Mouse (Mus musculus) E14TG2a.4 (cell line): Measurements from ENCODE around the gene Emd.
A peak's percentile ranks its signal among the peaks of the same experiment; 100 is the strongest.

Experiments
- H3K27me3 ChIP-seq: 2 replicates; pipeline ENCODE4 v1.6.1; 2014; ENCODE audit warnings: low read length, control low read depth; ENCODE audit not compliant: insufficient read depth
- H3K36me3 ChIP-seq: 2 replicates; pipeline ENCODE4 v1.6.1; 2014; ENCODE audit warnings: low read length, control low read depth; ENCODE audit not compliant: insufficient read depth
- H3K4me1 ChIP-seq: replicated peaks from 2 replicates; pipeline ENCODE4 v1.6.1; 2014; ENCODE audit warnings: low read depth, low read length, control low read depth
- H3K4me3 ChIP-seq: replicated peaks from 2 replicates; pipeline ENCODE4 v1.5.1; 2014; ENCODE audit warnings: mild to moderate bottlenecking, low read length
- H3K9me3 ChIP-seq: 2 replicates; pipeline ENCODE4 v1.6.1; 2014; ENCODE audit warnings: low read length, control low read depth
- CTCF ChIP-seq: conservative IDR thresholded peaks from 2 replicates; pipeline ENCODE4 v1.5.1; 2014; ENCODE audit warnings: low read length
- NANOG ChIP-seq: IDR thresholded peaks from 2 replicates; pipeline ENCODE4 v1.6.1; 2014; ENCODE audit warnings: borderline replicate concordance, low read length, mixed read lengths
- POU5F1 ChIP-seq: IDR thresholded peaks from 2 replicates; pipeline ENCODE4 v1.6.1; 2014; ENCODE audit warnings: low read length, borderline replicate concordance

Gene Emd

GRCm38 (mm10) chrX:74269736-74270061 is 15.2 kb downstream of the Emd start:
- Histone ChIP-seq H3K36me3 (peaks cover 27% of the 10 kb centered on the region), H3K9me3 (no peaks in the 10 kb centered on the region), H3K4me1 (peaks cover 13% of the 10 kb centered on the region), H3K27me3 (no peaks in the 10 kb centered on the region), H3K4me3 (peak overlapping the region; percentile 77)
- TF ChIP-seq CTCF (no peak), POU5F1 (no peak), NANOG (no peak)

- Histone ChIP-seq H3K9me3 (no peaks in the 10 kb centered on the region), H3K4me3 (peak within 1 kb of the TSS; percentile 87), H3K36me3 (peaks cover 27% of the 10 kb centered on the region), H3K4me1 (peaks cover 13% of the 10 kb centered on the region), H3K27me3 (no peaks in the 10 kb centered on the region)
- no peak for TF ChIP-seq CTCF
Measured at GRCm38 (mm10) chrX:74270062-74270901, 15.8 kb downstream of the Emd start, which contains the start of gene Rpl10. Rpl10 (plus strand) TSS chrX:74270812.

- Histone ChIP-seq H3K9me3 (no peaks in the 10 kb centered on the region), H3K4me1 (peaks cover 13% of the 10 kb centered on the region), H3K27me3 (no peaks in the 10 kb centered on the region), H3K4me3 (peak overlapping the region; percentile 87), H3K36me3 (peaks cover 27% of the 10 kb centered on the region)
- no peak for TF ChIP-seq NANOG
- TF ChIP-seq POU5F1 = no peak
- TF ChIP-seq CTCF = no peak
Measured at GRCm38 (mm10) chrX:74270902-74271551, 16.5 kb downstream of the Emd start.

- no peak overlapping the region for H3K4me3 ChIP-seq
- H3K27me3 ChIP-seq = no peaks in the 10 kb centered on the region
- TF ChIP-seq CTCF (no peak), POU5F1 (no peak), NANOG (no peak)
- H3K9me3 ChIP-seq = no peaks in the 10 kb centered on the region
- peaks cover 27% of the 10 kb centered on the region for H3K36me3 ChIP-seq
- H3K4me1 ChIP-seq = peaks cover 8% of the 10 kb centered on the region
Measured at GRCm38 (mm10) chrX:74273422-74274322, 19.2 kb downstream of the Emd start.

GRCm38 (mm10) chrX:74277916-74278315 is 23.4 kb downstream of the Emd start:
- Histone ChIP-seq H3K27me3 (no peaks in the 10 kb centered on the region), H3K4me1 (peaks cover 5% of the 10 kb centered on the region), H3K9me3 (no peaks in the 10 kb centered on the region), H3K36me3 (peaks cover 8% of the 10 kb centered on the region), H3K4me3 (no peak overlapping the region)
- no peak for TF ChIP-seq POU5F1
- no peak for TF ChIP-seq NANOG
- TF ChIP-seq CTCF = no peak

GRCm38 (mm10) chrX:74281041-74281731 is 26.7 kb downstream of the Emd start:
- H3K36me3 ChIP-seq = peaks cover 21% of the 10 kb centered on the region
- H3K4me1 ChIP-seq = peaks cover 15% of the 10 kb centered on the region
- no peaks in the 10 kb centered on the region for H3K9me3 ChIP-seq
- TF ChIP-seq NANOG (no peak), CTCF (no peak), POU5F1 (no peak)
- no peaks in the 10 kb centered on the region for H3K27me3 ChIP-seq
- peak overlapping the region; percentile 86 for H3K4me3 ChIP-seq

- H3K36me3 ChIP-seq = peaks cover 21% of the 10 kb centered on the region
- no peaks in the 10 kb centered on the region for H3K27me3 ChIP-seq
- H3K4me1 ChIP-seq = peaks cover 15% of the 10 kb centered on the region
- peak within 1 kb of the TSS; percentile 86 for H3K4me3 ChIP-seq
- TF ChIP-seq NANOG (no peak), POU5F1 (no peak), CTCF (no peak)
- no peaks in the 10 kb centered on the region for H3K9me3 ChIP-seq
Measured at GRCm38 (mm10) chrX:74281732-74282394, 27.4 kb downstream of the Emd start, which contains the start of the genes Taz and Dnase1l1. Taz (plus strand) TSS chrX:74281912. Dnase1l1 (minus strand) TSS chrX:74282337.
